Mouse (Mus musculus): ENCODE measurements around the gene Ccin. TPM values are rescaled to one million over a fixed set of nuclear protein-coding genes. Genes with fewer than 3 reads are reported as not detected.

Ccin gene
- polyA plus RNA-seq, 1 experiment from 2014 or later = not detected

DNA sequence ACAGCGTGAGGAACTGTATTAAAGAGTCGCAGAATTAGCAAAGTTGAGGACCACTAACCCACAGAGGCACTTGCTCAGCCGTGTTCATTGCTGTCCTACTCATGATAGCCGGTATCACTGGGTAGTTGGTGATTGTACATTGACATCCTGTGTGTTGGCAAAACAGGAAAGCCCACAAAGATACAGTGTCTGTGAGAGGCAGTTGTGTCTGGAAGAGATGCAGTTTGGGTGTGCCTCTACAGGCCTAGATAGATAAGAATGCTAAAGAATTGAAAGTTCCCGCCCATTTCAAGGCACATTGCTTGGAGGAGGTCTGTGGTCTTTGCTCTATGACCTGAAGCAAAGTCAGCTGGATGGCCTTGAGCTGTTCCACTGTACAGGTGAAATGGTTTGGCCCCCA is 20.8 kb downstream of the Ccin start, which contains the start of gene Clta:
Gene Clta (plus strand): TSS at position 327 of the 400 bp plus-strand sequence.
- Histone ChIP-seq H3K27me3 (replicated peaks; ENCODE audit: control insufficient read depth, insufficient read depth, low read length) (no peaks in the 10 kb centered on the region), H3K9ac (ENCODE audit: low read depth, low read length) (peak within 1 kb of the TSS; percentile 70), H3K36me3 (ENCODE audit: control insufficient read depth, insufficient read depth, low read length) (no peaks in the 10 kb centered on the region), H3K4me3 (ENCODE audit: low read depth, low read length) (peak within 1 kb of the TSS; percentile 33), H3K4me1 (replicated peaks; ENCODE audit: control insufficient read depth, insufficient read depth, low read length) (no peaks in the 10 kb centered on the region), H3K9me3 (ENCODE audit: control insufficient read depth, low read length) (no peaks in the 10 kb centered on the region), H3K4me2 (peak within 1 kb of the TSS; percentile 67), H3K27ac (ENCODE audit: low read depth, low read length) (peak within 1 kb of the TSS; percentile 94)
- DNase-seq (ENCODE audit: low spot score) = no peak
- 44% methylated on average over 5 of the region's 5 CpGs for WGBS
- ATAC-seq (replicated peaks; ENCODE audit: low FRiP score) = peak; percentile 100

DNA sequence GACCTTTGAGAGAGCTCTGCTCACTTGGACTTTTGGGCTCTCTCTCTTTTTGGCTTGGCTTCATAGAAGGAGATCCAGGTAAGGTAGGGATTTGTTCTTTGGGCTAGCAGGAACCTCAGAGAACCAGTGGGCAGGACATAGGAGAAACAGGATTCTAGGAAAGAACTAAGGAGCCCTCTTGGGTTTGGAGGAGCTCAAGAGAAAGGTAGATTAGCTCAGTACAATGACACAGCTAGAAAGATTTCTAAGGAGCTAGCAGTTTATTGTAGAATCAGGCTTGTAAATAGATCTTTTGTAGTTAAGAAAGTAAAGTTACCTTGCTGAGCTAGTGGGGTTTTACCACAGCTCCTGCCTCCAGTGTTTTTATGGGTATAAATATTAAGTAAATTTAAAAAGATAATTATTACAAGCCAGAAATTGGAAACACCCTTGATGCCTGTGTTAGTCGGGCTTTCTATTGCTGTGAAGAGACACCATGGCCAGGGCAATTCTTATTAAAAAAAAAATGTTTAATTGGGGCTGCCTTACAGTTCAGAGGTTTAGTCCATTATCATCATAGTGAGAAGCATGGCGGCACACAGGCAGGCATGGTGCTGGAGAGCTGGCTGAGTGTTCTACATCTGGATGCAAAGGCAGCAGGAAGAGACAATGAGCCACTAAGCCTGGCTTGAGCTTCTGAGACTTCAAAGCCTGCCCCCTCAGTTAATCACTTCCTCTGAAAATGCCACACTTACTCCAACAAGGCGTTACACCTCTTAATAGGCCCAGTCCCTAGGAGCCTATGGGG is 21.5 kb downstream of the Ccin start:
- peak overlapping the region; percentile 67 for H3K4me2 ChIP-seq

DNA sequence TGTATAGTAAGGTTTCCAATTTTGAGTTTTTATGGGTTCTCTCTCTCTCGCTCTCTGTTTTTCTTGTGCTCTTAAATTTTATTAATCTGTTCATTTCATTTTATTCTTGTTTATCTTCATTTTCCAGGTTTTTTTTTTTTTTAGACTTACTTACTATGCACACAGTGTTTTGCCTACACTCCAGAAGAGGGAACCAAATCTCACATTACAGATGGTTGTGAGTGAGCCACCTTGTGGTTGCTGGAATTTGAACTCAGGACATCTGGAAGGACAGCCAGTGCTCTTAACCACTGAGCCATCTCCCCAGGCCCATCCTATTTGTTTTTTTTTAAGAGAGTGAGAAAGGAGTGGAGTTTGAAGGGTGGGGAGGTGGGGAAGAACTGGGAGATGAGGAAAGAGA is 26.9 kb downstream of the Ccin start:
- no peak overlapping the region for H3K27ac ChIP-seq (ENCODE audit: low read depth, low read length)
- H3K9ac ChIP-seq (ENCODE audit: low read depth, low read length) = no peak overlapping the region
- no peak for ATAC-seq (replicated peaks; ENCODE audit: low FRiP score)
- no peak overlapping the region for H3K4me3 ChIP-seq (ENCODE audit: low read depth, low read length)
- no peak overlapping the region for H3K4me2 ChIP-seq
- H3K27me3 ChIP-seq (replicated peaks; ENCODE audit: control insufficient read depth, insufficient read depth, low read length) = no peaks in the 10 kb centered on the region
- H3K9me3 ChIP-seq (ENCODE audit: control insufficient read depth, low read length) = no peaks in the 10 kb centered on the region
- no peaks in the 10 kb centered on the region for H3K36me3 ChIP-seq (ENCODE audit: control insufficient read depth, insufficient read depth, low read length)
- DNase-seq (ENCODE audit: low spot score) = no peak
- peaks cover 12% of the 10 kb centered on the region for H3K4me1 ChIP-seq (replicated peaks; ENCODE audit: control insufficient read depth, insufficient read depth, low read length)
- WGBS = 97% methylated on average over 1 of the region's 1 CpGs

More for the DNA sequence above, 21.5 kb downstream of the Ccin start:
- DNase-seq (ENCODE audit: low spot score) (no peak), ATAC-seq (replicated peaks; ENCODE audit: low FRiP score) (0 out of 2 replicates have a peak, but pooled peaks have one; percentile 25)
- no peaks in the 10 kb centered on the region for H3K36me3 ChIP-seq (ENCODE audit: control insufficient read depth, insufficient read depth, low read length)
- 64% methylated on average over 3 of the region's 3 CpGs for WGBS
- no peaks in the 10 kb centered on the region for H3K4me1 ChIP-seq (replicated peaks; ENCODE audit: control insufficient read depth, insufficient read depth, low read length)
- no peaks in the 10 kb centered on the region for H3K9me3 ChIP-seq (ENCODE audit: control insufficient read depth, low read length)
- H3K9ac ChIP-seq (ENCODE audit: low read depth, low read length) = peak overlapping the region; percentile 70
- peak overlapping the region; percentile 33 for H3K4me3 ChIP-seq (ENCODE audit: low read depth, low read length)
- peak overlapping the region; percentile 94 for H3K27ac ChIP-seq (ENCODE audit: low read depth, low read length)
- H3K27me3 ChIP-seq (replicated peaks; ENCODE audit: control insufficient read depth, insufficient read depth, low read length) = no peaks in the 10 kb centered on the region

DNA sequence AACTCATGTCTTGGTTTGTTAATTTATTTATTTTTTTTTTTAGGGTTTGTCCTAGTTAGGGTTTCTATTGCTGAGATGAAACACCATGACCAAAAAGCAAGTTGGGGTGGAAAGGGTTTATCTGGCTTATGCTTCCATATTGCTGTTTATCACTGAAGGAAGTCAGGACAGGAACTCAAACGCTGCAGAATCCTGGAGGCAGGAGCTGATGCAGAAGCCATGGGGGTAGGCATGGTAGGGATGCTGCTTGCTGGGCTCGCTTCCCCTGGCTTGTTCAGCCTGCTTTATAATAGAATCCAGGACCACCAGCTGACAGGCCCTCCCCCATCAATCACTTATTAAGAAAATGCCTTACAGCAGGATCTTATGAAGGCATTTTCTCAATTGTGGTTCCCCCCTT is 27.6 kb downstream of the Ccin start:
- ATAC-seq (replicated peaks; ENCODE audit: low FRiP score) (no peak), DNase-seq (ENCODE audit: low spot score) (no peak)
- no peak overlapping the region for H3K4me2 ChIP-seq
- H3K9me3 ChIP-seq (ENCODE audit: control insufficient read depth, low read length) = no peaks in the 10 kb centered on the region
- no peaks in the 10 kb centered on the region for H3K27me3 ChIP-seq (replicated peaks; ENCODE audit: control insufficient read depth, insufficient read depth, low read length)
- WGBS = 44% methylated on average over 2 of the region's 2 CpGs
- no peak overlapping the region for H3K4me3 ChIP-seq (ENCODE audit: low read depth, low read length)
- no peak overlapping the region for H3K27ac ChIP-seq (ENCODE audit: low read depth, low read length)
- peaks cover 13% of the 10 kb centered on the region for H3K4me1 ChIP-seq (replicated peaks; ENCODE audit: control insufficient read depth, insufficient read depth, low read length)
- no peak overlapping the region for H3K9ac ChIP-seq (ENCODE audit: low read depth, low read length)
- no peaks in the 10 kb centered on the region for H3K36me3 ChIP-seq (ENCODE audit: control insufficient read depth, insufficient read depth, low read length)

DNA sequence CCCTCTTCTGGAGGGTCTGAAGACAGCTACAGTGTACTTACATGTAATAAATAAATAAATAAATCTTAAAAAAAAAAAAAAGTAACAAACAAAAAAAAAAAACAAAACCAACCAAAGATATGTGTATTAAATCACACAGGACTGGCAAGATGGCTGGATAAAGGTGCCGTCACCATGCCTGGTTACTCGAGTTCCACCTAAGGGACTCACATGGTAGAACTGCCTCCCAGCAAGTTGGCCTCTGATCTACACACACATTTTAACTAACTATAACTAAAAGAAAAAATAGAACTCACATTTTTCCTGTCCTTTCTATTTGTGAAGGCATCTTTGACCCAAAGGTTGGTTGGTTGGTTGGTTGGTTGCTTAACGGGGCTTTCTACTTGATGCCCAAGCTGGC is 28.5 kb downstream of the Ccin start:
- Histone ChIP-seq H3K4me1 (replicated peaks; ENCODE audit: control insufficient read depth, insufficient read depth, low read length) (peaks cover 14% of the 10 kb centered on the region), H3K4me2 (peak overlapping the region; percentile 65), H3K27me3 (replicated peaks; ENCODE audit: control insufficient read depth, insufficient read depth, low read length) (no peaks in the 10 kb centered on the region), H3K9ac (ENCODE audit: low read depth, low read length) (peak overlapping the region; percentile 95), H3K36me3 (ENCODE audit: control insufficient read depth, insufficient read depth, low read length) (no peaks in the 10 kb centered on the region), H3K9me3 (ENCODE audit: control insufficient read depth, low read length) (no peaks in the 10 kb centered on the region), H3K4me3 (ENCODE audit: low read depth, low read length) (peak overlapping the region; percentile 94), H3K27ac (ENCODE audit: low read depth, low read length) (peak overlapping the region; percentile 74; the same call in 1 of the 2 replicates)
- DNase-seq (ENCODE audit: low spot score) (no peak), ATAC-seq (replicated peaks; ENCODE audit: low FRiP score) (no peak)
- 67% methylated on average over 3 of the region's 3 CpGs for WGBS

DNA sequence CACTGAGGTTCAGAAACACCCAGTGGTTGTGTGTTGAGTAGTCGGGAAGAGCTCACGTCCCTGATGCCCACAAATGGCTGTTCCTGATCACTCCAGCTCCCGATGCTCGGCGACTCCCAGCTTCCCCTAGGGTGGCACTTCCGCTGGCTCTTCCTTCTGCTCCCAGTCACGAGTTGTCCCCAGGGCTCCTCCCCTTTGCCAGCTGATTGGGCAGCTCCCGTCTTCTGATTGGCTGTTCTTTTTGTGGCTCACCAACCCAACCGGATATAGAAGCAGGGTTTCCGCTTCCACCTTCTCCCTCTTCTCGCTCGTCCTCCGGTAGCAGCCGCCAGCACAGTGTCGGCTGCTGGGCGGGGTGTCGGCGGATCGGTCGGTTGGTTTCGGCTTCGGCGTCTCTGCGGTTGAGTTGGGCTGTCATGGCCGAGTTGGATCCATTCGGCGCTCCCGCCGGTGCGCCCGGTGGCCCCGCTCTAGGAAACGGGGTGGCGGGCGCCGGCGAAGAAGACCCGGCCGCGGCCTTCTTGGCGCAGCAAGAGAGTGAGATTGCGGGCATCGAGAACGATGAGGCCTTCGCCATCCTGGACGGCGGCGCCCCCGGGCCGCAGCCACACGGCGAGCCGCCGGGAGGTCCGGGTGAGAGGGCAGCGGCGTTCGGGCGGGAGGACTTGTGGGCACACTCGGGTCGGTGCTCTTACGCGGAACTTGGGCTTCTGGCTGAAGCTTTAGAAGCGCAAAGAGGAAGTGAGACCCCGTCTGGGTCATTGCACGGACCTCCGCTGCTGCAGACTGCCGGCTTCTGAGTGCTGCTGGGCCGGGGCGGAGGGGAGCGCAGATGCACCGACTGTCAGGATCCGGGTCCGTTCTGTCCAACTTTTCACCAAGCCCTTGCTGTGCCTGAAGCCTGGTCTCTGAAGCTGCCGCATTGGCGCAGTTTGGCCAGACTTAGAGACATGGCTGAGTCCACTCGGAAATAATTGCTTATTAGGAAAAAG is 29.4 kb downstream of the Ccin start:
- Histone ChIP-seq H3K27me3 (replicated peaks; ENCODE audit: control insufficient read depth, insufficient read depth, low read length) (no peaks in the 10 kb centered on the region), H3K36me3 (ENCODE audit: control insufficient read depth, insufficient read depth, low read length) (no peaks in the 10 kb centered on the region), H3K4me1 (replicated peaks; ENCODE audit: control insufficient read depth, insufficient read depth, low read length) (peaks cover 14% of the 10 kb centered on the region), H3K9ac (ENCODE audit: low read depth, low read length) (peak overlapping the region; percentile 95), H3K27ac (ENCODE audit: low read depth, low read length) (peak overlapping the region; percentile 74), H3K4me2 (peak overlapping the region; percentile 65), H3K4me3 (ENCODE audit: low read depth, low read length) (peak overlapping the region; percentile 94), H3K9me3 (ENCODE audit: control insufficient read depth, low read length) (no peaks in the 10 kb centered on the region)
- WGBS = under 1% methylated on average over 77 of the region's 77 CpGs
- peak; percentile 96 for ATAC-seq (replicated peaks; ENCODE audit: low FRiP score)
- DNase-seq (ENCODE audit: low spot score) = peak; percentile 83

DNA sequence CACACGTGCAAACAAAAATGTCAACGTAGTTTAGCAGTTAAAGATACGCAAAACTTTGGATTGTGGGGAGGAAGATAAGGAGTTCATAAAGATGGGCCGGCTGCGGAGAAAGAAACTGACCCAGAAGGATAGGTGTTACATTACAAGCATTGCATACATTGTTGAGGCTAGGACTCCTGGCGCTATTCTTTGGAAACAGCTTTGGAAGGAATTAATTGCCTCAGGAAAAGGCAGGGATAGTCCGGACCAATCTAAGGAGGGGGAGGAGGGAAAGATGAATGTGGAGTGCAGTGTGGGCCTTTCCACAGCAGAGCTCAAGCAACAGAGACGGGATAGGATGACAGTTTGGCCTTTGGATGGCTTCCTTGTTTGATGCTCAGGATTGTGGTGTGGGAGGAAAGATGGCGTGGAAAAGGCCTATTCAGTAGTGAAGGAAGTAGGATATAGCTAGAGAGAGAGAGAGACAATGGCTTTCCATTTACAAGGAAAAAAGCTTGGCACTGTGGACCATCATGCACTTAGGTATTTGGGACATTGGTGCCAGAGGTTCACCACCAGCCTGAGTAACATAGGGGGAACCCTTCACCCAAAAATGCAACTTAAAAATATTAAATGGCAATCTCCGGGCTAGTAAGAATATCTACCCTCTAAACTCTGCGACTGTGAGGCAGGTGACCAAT is 30.2 kb downstream of the Ccin start:
- Histone ChIP-seq H3K9ac (ENCODE audit: low read depth, low read length) (peak overlapping the region; percentile 95), H3K36me3 (ENCODE audit: control insufficient read depth, insufficient read depth, low read length) (peaks cover 2% of the 10 kb centered on the region; the same call in 1 of the 2 replicates), H3K27ac (ENCODE audit: low read depth, low read length) (no peak overlapping the region; the same call in 1 of the 2 replicates), H3K4me1 (replicated peaks; ENCODE audit: control insufficient read depth, insufficient read depth, low read length) (peaks cover 14% of the 10 kb centered on the region), H3K27me3 (replicated peaks; ENCODE audit: control insufficient read depth, insufficient read depth, low read length) (no peaks in the 10 kb centered on the region), H3K4me2 (peak overlapping the region; percentile 65), H3K4me3 (ENCODE audit: low read depth, low read length) (peak overlapping the region; percentile 94), H3K9me3 (ENCODE audit: control insufficient read depth, low read length) (no peaks in the 10 kb centered on the region)
- 19% methylated on average over 11 of the region's 11 CpGs for WGBS
- ATAC-seq (replicated peaks; ENCODE audit: low FRiP score) (no peak), DNase-seq (ENCODE audit: low spot score) (no peak)

DNA sequence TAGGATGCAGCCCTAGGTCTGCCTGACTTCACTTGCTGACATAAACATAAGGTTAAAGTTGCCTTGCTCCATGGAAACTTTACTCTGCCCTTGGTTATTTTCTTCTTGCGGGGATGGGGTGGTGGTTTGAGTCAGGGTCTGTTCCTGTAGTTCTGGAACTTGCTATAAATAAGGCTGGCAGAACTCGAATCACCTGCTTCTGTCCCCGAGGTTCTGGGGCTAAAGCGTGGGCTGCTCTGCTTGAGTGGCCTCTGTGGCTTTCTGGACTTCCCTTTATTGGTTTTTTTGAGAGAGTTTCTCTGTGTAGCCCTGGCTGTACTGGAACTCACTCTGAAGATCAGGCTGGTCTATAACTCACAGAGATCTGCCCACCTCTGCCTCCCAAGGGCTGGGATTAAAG is 32.8 kb downstream of the Ccin start:
- DNase-seq (ENCODE audit: low spot score) (no peak), ATAC-seq (replicated peaks; ENCODE audit: low FRiP score) (no peak)
- Histone ChIP-seq H3K27ac (ENCODE audit: low read depth, low read length) (no peak overlapping the region), H3K4me1 (replicated peaks; ENCODE audit: control insufficient read depth, insufficient read depth, low read length) (peaks cover 14% of the 10 kb centered on the region), H3K9ac (ENCODE audit: low read depth, low read length) (no peak overlapping the region), H3K4me2 (peak overlapping the region; percentile 7), H3K9me3 (ENCODE audit: control insufficient read depth, low read length) (no peaks in the 10 kb centered on the region), H3K4me3 (ENCODE audit: low read depth, low read length) (no peak overlapping the region), H3K36me3 (ENCODE audit: control insufficient read depth, insufficient read depth, low read length) (peaks cover 12% of the 10 kb centered on the region), H3K27me3 (replicated peaks; ENCODE audit: control insufficient read depth, insufficient read depth, low read length) (no peaks in the 10 kb centered on the region)
- 58% methylated on average over 4 of the region's 4 CpGs for WGBS

Data from liver, embryonic 11.5 days (tissue).